Mouse (Mus musculus): ENCODE measurements at regions not wholly inside any gene's neighbourhood (a gene's known extent, or its start where the extent isn't known, plus 50 kb on each side); places are given as distances from the start of the nearest gene placed in this dataset.

DNA sequence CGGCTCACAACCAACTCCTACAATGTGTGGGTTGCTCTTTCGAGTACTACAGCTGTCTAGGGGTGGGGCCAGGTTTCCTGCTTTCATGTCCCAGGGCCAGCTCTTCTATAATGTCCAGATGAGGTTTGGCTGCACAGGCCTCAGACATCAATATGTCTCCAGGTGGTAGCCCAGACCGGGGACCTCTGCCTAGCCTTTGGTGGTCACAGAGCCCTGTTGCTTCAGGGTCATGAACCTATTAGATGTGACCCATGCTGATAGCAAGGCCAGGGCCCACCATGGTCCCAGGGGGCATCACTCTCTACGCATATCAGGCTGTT, 1074.7 kb downstream of the 4930444P10Rik start:
- no peak for TF ChIP-seq POLR2A (IDR thresholded peaks at IDR 0.05; ENCODE audit: low read depth, low read length)
- TF ChIP-seq CTCF (conservative IDR thresholded peaks at IDR 0.05; ENCODE audit: insufficient read depth, insufficient read length, low read depth, low read length) = no peak

Measured in kidney, adult 2 months (tissue).